Mouse (Mus musculus) stomach, postnatal 0 days (tissue): Measurements from ENCODE around the gene Mgat5. TPM values are rescaled to one million over a fixed set of nuclear protein-coding genes. Genes with fewer than 3 reads are reported as not detected.

Experiments used
- ATAC-seq: fragments of 200-750 bp; cut with Nextera tagmentation; 2 replicates; pipeline ENCODE4 v1.8.0; 2017; ENCODE audit not compliant: low FRiP score, low TSS enrichment
- DNase-seq: peaks from one replicate; pipeline ENCODE4 v3.0.0-alpha.2; 2016; ENCODE audit warnings: low spot score
- H3K27ac ChIP-seq: fragments of 300-500 bp; sonication (generic); replicated peaks from 2 replicates; pipeline ENCODE4 v1.5.1; 2014; ENCODE audit warnings: mild to moderate bottlenecking, control low read depth
- H3K27me3 ChIP-seq: fragments of 300-500 bp; sonication (generic); 2 replicates; pipeline ENCODE4 v1.6.1; 2014; ENCODE audit warnings: low read length; ENCODE audit not compliant: control insufficient read depth, insufficient read depth
- H3K36me3 ChIP-seq: fragments of 300-500 bp; sonication (generic); 2 replicates; pipeline ENCODE4 v1.6.1; 2014; ENCODE audit warnings: low read length, mixed read lengths; ENCODE audit not compliant: control insufficient read depth, insufficient read depth
- H3K4me1 ChIP-seq: fragments of 300-500 bp; sonication (generic); replicated peaks from 2 replicates; pipeline ENCODE4 v1.6.1; 2014; ENCODE audit warnings: antibody characterized with exemption; ENCODE audit not compliant: control insufficient read depth, insufficient read depth
- H3K4me2 ChIP-seq: fragments of 300-500 bp; sonication (generic); replicated peaks from 2 replicates; pipeline ENCODE4 v1.6.1; 2014; ENCODE audit warnings: low read depth, mild to moderate bottlenecking, control low read depth, moderate library complexity
- H3K4me3 ChIP-seq: fragments of 300-500 bp; sonication (generic); 2 replicates; pipeline ENCODE4 v1.5.1; 2014; ENCODE audit warnings: low read depth, low read length, control low read depth
- H3K9ac ChIP-seq: fragments of 300-500 bp; sonication (generic); 2 replicates; pipeline ENCODE4 v1.6.1; 2014; ENCODE audit warnings: mild to moderate bottlenecking, low read length, control low read depth, mixed read lengths
- H3K9me3 ChIP-seq: fragments of 300-500 bp; sonication (generic); 2 replicates; pipeline ENCODE4 v1.6.1; 2016; ENCODE audit warnings: low read length; ENCODE audit not compliant: control insufficient read depth
- CTCF ChIP-seq: IDR thresholded peaks from 2 replicates; pipeline ENCODE4 v1.5.1; 2016; ENCODE audit warnings: antibody characterized with exemption, low read depth, mild to moderate bottlenecking, moderate library complexity
- EP300 ChIP-seq: optimal IDR thresholded peaks from 2 replicates; pipeline ENCODE3; 2016; ENCODE audit warnings: antibody characterized with exemption
- WGBS: fragments of 180-500 bp; shearing (Covaris S2); extraction: QIAGEN DNeasy Blood & Tissue Kit; methylation state at CpG from one replicate; pipeline ENCODE4 v1.1.7; 2014; 5-methylcytosine and 5-hydroxymethylcytosine counted together
- polyA plus RNA-seq: library from polyadenylated mRNA; unstranded; fragments of >200 nt; fragmentation: Nextera tagmentation; extraction: Ambion mirVana; gene quantifications from 2 replicates; pipeline ENCODE4 v1.2.1, GENCODE M21; 2015

Mgat5 gene
- polyA plus RNA-seq, 1 experiment from 2014 or later: 2.0 TPM

GRCm38 (mm10) chr1:127280256-127280655 lies 75.4 kb downstream of the Mgat5 start:
- no peak for DNase-seq
- Histone ChIP-seq H3K4me3 (no peak overlapping the region), H3K9ac (no peak overlapping the region), H3K27ac (no peak overlapping the region), H3K27me3 (no peaks in the 10 kb centered on the region), H3K4me2 (no peak overlapping the region), H3K4me1 (no peaks in the 10 kb centered on the region), H3K36me3 (no peaks in the 10 kb centered on the region), H3K9me3 (no peaks in the 10 kb centered on the region)
- 94% methylated on average over 1 of the region's 1 CpGs for WGBS
- no peak for ATAC-seq
- TF ChIP-seq EP300: no peak
- peak; percentile 44; the same call in 1 of the 2 replicates for TF ChIP-seq CTCF

- H3K27ac ChIP-seq: no peak overlapping the region
- no peaks in the 10 kb centered on the region for H3K27me3 ChIP-seq
- ATAC-seq (no peak), DNase-seq (no peak)
- H3K36me3 ChIP-seq: no peaks in the 10 kb centered on the region
- TF ChIP-seq EP300 (no peak), CTCF (no peak)
- no peak overlapping the region for H3K9ac ChIP-seq
- no peak overlapping the region for H3K4me2 ChIP-seq
- no peak overlapping the region for H3K4me3 ChIP-seq
- no peaks in the 10 kb centered on the region for H3K9me3 ChIP-seq
- no peaks in the 10 kb centered on the region for H3K4me1 ChIP-seq
- 71% methylated on average over 3 of the region's 3 CpGs for WGBS
Observed at GRCm38 (mm10) chr1:127284975-127285374, 80.2 kb downstream of the Mgat5 start.

DNA sequence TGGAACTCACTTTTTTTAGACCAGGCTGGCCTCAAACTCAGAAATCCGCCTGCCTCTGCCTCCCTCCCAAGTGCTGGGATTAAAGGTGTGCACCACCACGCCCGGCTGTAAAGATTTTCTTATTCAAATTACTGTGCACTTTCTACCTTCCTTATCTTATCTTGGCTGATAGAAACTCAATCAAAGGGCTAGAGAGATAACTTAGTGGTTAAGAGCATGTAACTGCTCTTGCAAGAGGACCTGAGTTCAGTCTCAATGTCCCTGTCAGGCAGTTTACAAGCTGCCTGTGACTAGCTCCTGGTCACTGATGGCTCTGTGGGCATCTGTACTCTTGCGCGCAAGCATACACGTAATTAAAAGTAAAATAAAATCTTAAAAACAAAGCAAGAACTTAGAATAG lies 82.7 kb downstream of the Mgat5 start:
- WGBS: 80% methylated on average over 6 of the region's 6 CpGs
- H3K36me3 ChIP-seq: no peaks in the 10 kb centered on the region

DNA sequence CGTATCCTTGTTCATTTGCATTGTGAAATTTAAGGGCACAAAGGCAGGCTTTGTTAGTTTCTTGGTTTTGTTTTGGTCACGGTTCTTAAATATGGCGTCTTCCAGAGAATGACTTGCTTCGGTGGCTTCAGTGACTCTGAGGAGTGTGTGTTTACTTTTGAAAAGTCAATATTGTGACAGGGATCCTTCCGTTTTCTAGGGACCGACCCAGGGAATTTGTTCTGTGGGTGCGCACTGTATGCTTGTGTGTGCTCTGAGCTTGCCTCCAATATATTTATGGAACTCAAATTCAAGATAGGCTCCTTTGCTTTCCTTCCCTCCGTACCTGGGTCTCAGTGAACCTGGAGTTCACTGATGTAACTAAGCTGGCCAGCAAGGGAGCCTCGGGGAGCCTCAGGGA lies 86.1 kb downstream of the Mgat5 start:
- TF ChIP-seq CTCF: no peak
- no peak for TF ChIP-seq EP300
- peak; percentile 88 for ATAC-seq
- H3K4me2 ChIP-seq: no peak overlapping the region

More for the DNA sequence above, 82.7 kb downstream of the Mgat5 start:
- Histone ChIP-seq H3K27ac (no peak overlapping the region), H3K4me1 (no peaks in the 10 kb centered on the region), H3K9me3 (no peaks in the 10 kb centered on the region), H3K27me3 (no peaks in the 10 kb centered on the region), H3K9ac (no peak overlapping the region), H3K4me3 (no peak overlapping the region), H3K4me2 (no peak overlapping the region)
- no peak for TF ChIP-seq CTCF
- TF ChIP-seq EP300: no peak
- ATAC-seq (no peak), DNase-seq (no peak)

DNA sequence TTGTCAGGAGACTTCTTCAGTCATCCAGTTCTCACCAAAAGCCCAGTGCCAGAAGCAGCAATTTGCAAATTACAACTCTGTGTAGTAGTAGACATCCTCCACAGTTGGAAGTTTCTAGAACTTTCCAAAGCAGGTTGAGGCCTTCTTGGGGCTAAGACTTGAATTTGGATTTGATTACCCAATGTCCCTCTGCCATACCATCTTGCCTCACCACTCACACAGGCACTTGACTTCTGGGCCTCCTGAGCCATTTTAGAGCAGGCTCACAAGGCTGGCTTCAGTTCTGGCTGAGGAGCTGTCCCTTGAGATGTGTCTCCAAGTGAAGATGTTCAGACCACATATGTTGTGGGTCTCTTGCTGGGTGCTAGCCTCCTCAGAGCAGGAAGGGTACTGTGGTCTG lies 86.9 kb downstream of the Mgat5 start:
- ATAC-seq (no peak), DNase-seq (no peak)
- no peak overlapping the region for H3K27ac ChIP-seq
- H3K36me3 ChIP-seq: no peaks in the 10 kb centered on the region
- H3K4me2 ChIP-seq: no peak overlapping the region
- TF ChIP-seq CTCF (no peak), EP300 (no peak)
- no peaks in the 10 kb centered on the region for H3K27me3 ChIP-seq
- H3K9ac ChIP-seq: no peak overlapping the region
- no peaks in the 10 kb centered on the region for H3K4me1 ChIP-seq
- H3K4me3 ChIP-seq: no peak overlapping the region
- H3K9me3 ChIP-seq: no peaks in the 10 kb centered on the region

More for the DNA sequence above, 86.1 kb downstream of the Mgat5 start:
- Histone ChIP-seq H3K4me3 (no peak overlapping the region), H3K27ac (no peak overlapping the region), H3K27me3 (no peaks in the 10 kb centered on the region), H3K9me3 (no peaks in the 10 kb centered on the region), H3K4me1 (no peaks in the 10 kb centered on the region), H3K36me3 (no peaks in the 10 kb centered on the region), H3K9ac (no peak overlapping the region)
- DNase-seq: peak; percentile 41
- 53% methylated on average over 9 of the region's 9 CpGs for WGBS

GRCm38 (mm10) chr1:127293286-127293685 lies 88.5 kb downstream of the Mgat5 start:
- 43% methylated on average over 5 of the region's 5 CpGs for whole genome bisulfite sequencing
- Histone ChIP-seq H3K9me3 (no peaks in the 10 kb centered on the region), H3K36me3 (no peaks in the 10 kb centered on the region), H3K4me3 (no peak overlapping the region), H3K27me3 (no peaks in the 10 kb centered on the region), H3K4me2 (no peak overlapping the region), H3K27ac (no peak overlapping the region), H3K9ac (no peak overlapping the region), H3K4me1 (no peaks in the 10 kb centered on the region)
- TF ChIP-seq CTCF (no peak), EP300 (no peak)
- no peak for DNase-seq
- no peak for ATAC-seq
